Mouse (Mus musculus) ES-Bruce4 (cell line): ENCODE results near the gene Lrrc36.

Experiments used
- CTCF ChIP-seq: IDR thresholded peaks from one replicate; pipeline ENCODE4 v1.8.1; 2011; ENCODE audit warnings: low read depth, low read length
- EP300 ChIP-seq: IDR thresholded peaks from 2 replicates; pipeline ENCODE4 v1.6.1; 2011; ENCODE audit warnings: low read depth, low read length; ENCODE audit not compliant: insufficient read depth

DNA sequence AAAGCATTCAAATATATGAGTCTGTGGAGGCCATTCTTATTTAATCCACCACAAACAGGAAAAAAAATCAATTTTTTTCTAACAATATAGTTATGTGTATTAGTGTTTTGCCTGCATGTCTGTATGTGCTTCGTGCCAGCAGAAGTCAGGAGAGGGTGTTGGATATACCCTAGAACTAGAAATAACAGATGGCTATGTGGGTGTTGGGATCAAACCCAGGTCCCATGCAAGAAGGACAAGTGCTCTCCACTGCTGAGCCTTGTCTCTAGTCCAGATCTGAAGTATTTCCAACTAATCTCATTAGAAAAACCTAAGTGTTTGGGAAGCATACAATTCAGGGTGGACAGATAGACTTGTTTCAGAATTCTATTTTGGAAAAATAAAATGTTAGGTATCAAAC is 8.6 kb downstream of the Lrrc36 start:
- TF ChIP-seq EP300: no peak
- no peak for TF ChIP-seq CTCF
